Mouse (Mus musculus) thymus, adult 2 months (tissue): Measurements from ENCODE around the gene Lrrc27.

ENCODE experiments used
- CTCF ChIP-seq: fragments of 200-500 bp; IDR thresholded peaks from 2 replicates; pipeline ENCODE4 v1.5.1; 2012; ENCODE audit warnings: mild to moderate bottlenecking, control low read depth, low read length, moderate library complexity, borderline replicate concordance; ENCODE audit not compliant: control insufficient read depth, poor library complexity, insufficient read depth; ENCODE audit errors: extremely low read depth
- POLR2A ChIP-seq: fragments of 200-500 bp; IDR thresholded peaks from 2 replicates; pipeline ENCODE4 v1.6.1; 2012; ENCODE audit warnings: mild to moderate bottlenecking, low read length, control low read depth, moderate library complexity; ENCODE audit not compliant: control insufficient read depth, poor library complexity, insufficient read depth; ENCODE audit errors: extremely low read depth

DNA sequence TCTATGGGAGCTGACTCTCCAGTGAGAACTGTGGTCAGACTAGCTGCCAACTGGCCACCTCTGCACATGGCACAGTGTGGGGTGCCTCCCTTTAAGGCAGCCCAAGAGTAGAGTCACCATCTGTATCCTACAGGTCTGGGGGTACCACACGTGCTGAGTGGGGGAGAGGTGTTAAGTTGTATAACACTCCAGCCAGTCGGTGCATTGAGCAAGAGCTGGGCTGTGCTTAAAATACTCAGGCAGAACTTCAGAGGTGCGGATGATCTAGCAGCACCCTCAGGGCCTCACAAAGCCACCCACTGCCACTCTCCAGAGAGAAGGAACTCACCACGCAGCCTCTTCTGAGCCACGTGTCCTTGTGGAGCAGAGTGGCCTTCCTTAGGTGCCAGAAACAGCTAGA lies 48.4 kb upstream of the Lrrc27 start:
- TF ChIP-seq CTCF, result no peak
- no peak for TF ChIP-seq POLR2A
